Mouse (Mus musculus) testis, adult 2 months (tissue): Measurements from ENCODE around the gene Per1.

ENCODE experiments used
- CTCF ChIP-seq: fragments of 200-500 bp; IDR thresholded peaks from 2 replicates; pipeline ENCODE4 v1.5.1; 2012; ENCODE audit warnings: low read depth, mild to moderate bottlenecking, inconsistent platforms, low read length, moderate library complexity; ENCODE audit not compliant: control insufficient read depth, insufficient read depth, insufficient replicate concordance
- POLR2A ChIP-seq: fragments of 200-500 bp; IDR thresholded peaks from 2 replicates; pipeline ENCODE4 v1.6.1; 2012; ENCODE audit warnings: low read depth, mild to moderate bottlenecking, inconsistent platforms, low read length, moderate library complexity; ENCODE audit not compliant: control insufficient read depth

GRCm38 (mm10) chr11:69102403-69102725 is 7.3 kb downstream of the Per1 start:
- no peak for TF ChIP-seq CTCF
- TF ChIP-seq POLR2A, result no peak
